Mouse (Mus musculus) macrophage (primary cell): ENCODE results near the gene Klrg1. TPM values are rescaled to one million over a fixed set of nuclear protein-coding genes. Genes with fewer than 3 reads are reported as not detected.
A peak's percentile ranks its signal among the peaks of the same experiment; 100 is the strongest.

ENCODE experiments used
- H3K27ac ChIP-seq: fragments of 350-480 bp; formaldehyde crosslinking; 2 replicates; pipeline ENCODE4 v1.9.0; 2021
- H3K36me3 ChIP-seq: fragments of 350-480 bp; formaldehyde crosslinking; 2 replicates; pipeline ENCODE4 v1.9.0; 2021; ENCODE audit errors: inconsistent target
- H3K4me3 ChIP-seq: fragments of 350-480 bp; formaldehyde crosslinking; 2 replicates; pipeline ENCODE4 v1.9.0; 2021; ENCODE audit errors: inconsistent target
- H3K79me2 ChIP-seq: fragments of 350-480 bp; formaldehyde crosslinking; 2 replicates; pipeline ENCODE4 v1.9.0; 2021; ENCODE audit errors: inconsistent target
- WGBS: methylation state at CpG from one replicate; pipeline ENCODE4 v1.1.7; 2026; ENCODE audit warnings: inconsistent platforms; ENCODE audit not compliant: missing documents; 5-methylcytosine and 5-hydroxymethylcytosine counted together
- polyA plus RNA-seq: library from polyadenylated mRNA; stranded (reverse); fragments of 250-400 nt; gene quantifications from 3 replicates; pipeline ENCODE4 v1.2.4, GENCODE M21; 2018; ENCODE audit warnings: inconsistent platforms
- total RNA-seq, 78 experiments: library from RNA; depleted of rRNA; stranded (reverse); fragments of 250-400 nt; gene quantifications; 1 replicate in 9 of 78; 2 replicates in 24 of 78; 3 replicates in 43 of 78; 4 replicates in 2 of 78; pipeline ENCODE4 v1.2.4; 2018; ENCODE audit warnings: inconsistent platforms in 56 of 78

Gene Klrg1
- total RNA-seq (2018; cell fraction: chromatin; rRNA removed): not detected
- total RNA-seq (2018; cell fraction: cytosol; rRNA removed): not detected
- total RNA-seq (2018; cell fraction: nucleus; rRNA removed): not detected
- not detected in 3 replicates for polyA plus RNA-seq

DNA sequence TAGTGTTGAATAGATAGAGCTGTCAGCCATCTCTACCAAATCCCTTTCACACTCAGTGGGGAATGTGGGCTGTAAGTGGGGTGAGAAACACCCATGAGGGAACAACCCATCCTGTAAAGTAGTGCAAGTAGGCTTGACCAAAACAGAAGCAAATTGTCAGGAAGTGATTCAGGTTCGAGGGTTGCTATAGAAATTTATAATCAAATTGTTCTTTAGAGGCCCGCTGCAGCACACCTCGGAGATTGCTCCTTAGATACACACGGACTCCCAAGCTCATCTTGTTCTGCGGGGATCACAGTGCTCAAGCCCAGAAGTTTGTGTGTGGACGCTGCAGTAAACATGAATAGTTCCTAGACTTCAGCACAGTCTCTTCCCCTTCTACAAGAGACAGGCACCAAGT lies at the start of gene Klrg1:
TSS of gene Klrg1 (minus strand) at position 101 of the 400 bp plus-strand sequence.
- no peaks in the 10 kb centered on the region for H3K36me3 ChIP-seq
- no peak within 1 kb of the TSS for H3K4me3 ChIP-seq
- H3K79me2 ChIP-seq: no peaks in the 10 kb centered on the region
- H3K27ac ChIP-seq: no peak within 1 kb of the TSS
- 84% methylated on average over 6 of the region's 6 CpGs for WGBS

DNA sequence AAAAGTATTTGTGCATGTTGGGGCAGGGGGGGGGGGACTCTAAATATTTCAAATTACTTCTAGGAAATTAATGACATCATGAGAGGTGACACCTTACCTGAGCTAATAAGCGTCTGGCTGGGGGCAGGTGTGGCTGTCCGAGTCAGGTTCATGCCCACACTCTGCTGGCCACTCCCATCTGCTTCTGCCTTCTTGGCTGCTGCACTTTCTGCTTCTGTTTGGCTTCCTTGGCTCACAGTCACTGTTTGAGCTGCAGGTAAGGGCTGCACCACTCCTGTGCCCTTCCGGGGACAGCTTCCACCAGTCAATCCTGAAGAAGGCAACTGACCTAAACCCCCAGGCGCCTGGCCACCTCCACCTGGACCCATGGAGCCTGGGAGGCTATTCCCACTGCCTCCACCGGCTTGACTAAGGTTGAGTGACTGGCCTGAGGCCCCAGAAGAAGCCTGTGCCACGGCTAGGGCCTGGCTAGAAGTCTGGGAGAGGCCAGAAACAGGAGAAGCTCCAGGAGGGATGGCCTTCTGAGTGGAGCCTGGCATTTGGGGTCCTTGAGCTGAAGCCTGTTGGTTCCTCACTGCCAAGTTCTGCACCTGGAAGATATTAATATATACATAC lies 42.8 kb upstream of the Klrg1 start:
- Histone ChIP-seq H3K4me3 (no peak overlapping the region), H3K27ac (no peak overlapping the region), H3K36me3 (no peaks in the 10 kb centered on the region), H3K79me2 (no peaks in the 10 kb centered on the region)
- WGBS: 93% methylated on average over 5 of the region's 6 CpGs

DNA sequence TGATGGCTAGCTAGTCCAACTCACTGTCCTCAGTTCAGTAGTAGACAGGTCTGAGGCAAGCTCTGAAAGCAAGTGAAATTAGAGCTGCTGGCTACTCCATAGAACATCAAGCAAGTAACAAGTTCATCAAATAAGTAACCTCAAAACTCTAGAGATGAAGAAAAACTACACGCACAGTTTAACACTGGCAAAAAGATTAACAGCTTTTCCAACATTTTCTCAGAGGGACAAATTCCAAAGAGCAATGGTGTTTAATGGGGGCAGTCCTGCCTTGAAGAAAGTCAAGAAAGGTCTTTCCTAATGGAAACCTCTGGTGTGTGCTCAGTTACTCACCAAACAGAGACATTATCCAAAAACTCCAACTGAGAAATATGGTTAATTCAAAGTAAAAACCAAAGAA lies 36.0 kb upstream of the Klrg1 start:
- Histone ChIP-seq H3K36me3 (peaks cover 41% of the 10 kb centered on the region), H3K4me3 (no peak overlapping the region)
- WGBS: 100% methylated on average over 1 of the region's 1 CpGs

DNA sequence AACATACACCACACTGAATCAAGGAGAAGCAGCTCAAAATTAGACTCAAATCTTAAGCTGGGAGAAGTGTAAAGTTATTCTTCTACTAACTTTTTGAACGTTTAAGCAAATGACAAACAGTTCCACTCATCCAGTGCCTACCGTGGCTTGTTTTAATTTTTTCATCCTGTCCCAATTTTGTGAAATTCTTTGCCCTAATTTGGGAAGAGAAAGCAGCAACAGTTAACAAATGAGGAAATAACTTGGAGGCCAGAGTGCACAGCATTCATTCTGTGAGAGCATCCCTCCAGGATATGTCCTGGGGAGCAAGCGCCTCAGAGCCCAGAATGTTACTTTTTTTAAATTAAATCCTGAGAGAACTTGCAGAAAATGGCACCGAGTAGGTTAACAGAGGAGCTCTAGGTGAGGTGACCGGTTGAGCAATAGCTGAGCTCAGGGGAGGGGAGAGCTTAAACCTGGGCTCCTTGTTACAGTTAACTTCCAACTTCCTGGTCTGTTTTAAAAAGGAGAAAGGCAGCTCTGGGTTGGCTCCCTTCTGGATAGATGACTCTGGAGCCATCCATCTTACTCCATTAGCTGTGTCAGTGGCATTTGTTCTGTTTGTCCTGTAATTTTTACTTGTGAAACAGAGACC lies 27.6 kb upstream of the Klrg1 start:
- H3K79me2 ChIP-seq: peaks cover 39% of the 10 kb centered on the region
- H3K27ac ChIP-seq: peak overlapping the region; percentile 90
- peak overlapping the region; percentile 100 for H3K4me3 ChIP-seq
- WGBS: 10% methylated on average over 5 of the region's 5 CpGs
- H3K36me3 ChIP-seq: peaks cover 26% of the 10 kb centered on the region

More for the DNA sequence above, 36.0 kb upstream of the Klrg1 start:
- Histone ChIP-seq H3K27ac (no peak overlapping the region), H3K79me2 (no peaks in the 10 kb centered on the region)

DNA sequence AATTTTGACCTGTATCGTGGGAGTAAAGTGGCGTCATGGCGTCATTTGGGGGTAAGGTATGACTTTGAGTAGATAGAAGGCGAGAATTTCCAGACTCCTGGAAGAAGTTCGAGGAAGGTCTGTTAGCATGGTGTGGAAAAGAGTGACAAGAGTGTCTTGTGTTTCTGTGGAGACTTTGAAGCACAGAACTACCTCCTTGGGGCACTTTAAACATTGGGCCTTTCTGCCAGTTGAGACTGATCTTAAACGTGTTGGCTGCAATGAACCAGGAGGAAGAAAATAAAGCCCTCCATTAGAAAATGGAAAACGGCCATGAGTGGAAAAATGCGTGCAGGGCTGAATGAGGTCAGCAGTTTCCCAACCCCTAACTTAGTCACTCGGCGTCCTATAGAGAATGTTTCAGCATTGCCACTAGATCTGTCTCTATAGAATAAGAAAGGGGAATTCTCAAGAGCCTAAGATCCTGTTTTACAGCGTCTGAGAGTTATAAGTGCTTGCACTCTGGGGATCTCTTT lies 26.8 kb upstream of the Klrg1 start:
- peaks cover 39% of the 10 kb centered on the region for H3K79me2 ChIP-seq
- peaks cover 18% of the 10 kb centered on the region for H3K36me3 ChIP-seq
- peak overlapping the region; percentile 100 for H3K4me3 ChIP-seq
- H3K27ac ChIP-seq: peak overlapping the region; percentile 90
- WGBS: under 1% methylated on average over 11 of the region's 11 CpGs

DNA sequence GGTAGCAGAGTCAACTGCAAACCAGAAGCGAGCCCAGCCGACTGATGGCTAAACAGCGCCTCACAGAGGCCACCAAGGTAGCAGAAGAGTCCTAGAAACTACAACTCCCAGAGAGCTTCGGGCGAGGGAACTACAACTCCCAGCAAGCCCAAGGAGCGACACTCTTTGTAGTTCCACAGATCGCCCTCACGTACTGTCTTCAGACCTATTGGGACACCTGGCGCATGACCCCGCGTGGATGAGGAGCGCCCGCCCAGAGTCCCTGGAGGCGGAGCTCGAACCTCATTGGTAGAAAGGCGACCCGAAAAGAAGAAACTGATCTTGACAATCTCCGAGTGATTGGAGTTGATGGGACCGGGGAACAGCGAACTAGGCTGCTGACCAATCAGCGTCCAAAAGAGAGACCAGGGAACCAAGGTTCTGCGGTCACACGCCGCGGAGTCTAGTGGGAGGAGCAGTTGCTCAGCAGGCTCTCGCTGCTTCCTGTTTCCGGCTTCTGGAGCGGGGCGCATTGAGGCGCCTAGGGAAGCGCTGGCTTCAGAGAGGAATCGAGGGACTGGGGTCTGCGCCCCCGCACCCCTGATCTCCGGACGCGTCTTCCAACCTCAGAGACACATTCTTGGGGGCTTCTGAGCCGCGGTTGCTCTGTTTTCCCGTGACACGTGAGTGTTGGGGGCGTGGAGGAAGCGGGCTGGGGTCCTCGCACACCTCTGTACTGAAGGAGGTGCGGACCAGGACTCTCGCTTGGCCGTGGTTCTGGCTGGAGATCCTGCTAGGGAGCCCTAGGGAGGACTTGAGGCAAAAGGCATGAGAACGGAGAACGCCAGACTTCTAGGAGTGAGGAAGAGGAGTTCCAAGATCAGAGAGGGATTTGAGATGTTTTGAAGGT lies 26.1 kb upstream of the Klrg1 start, which contains the start of gene M6pr:
TSS of gene M6pr (plus strand) at position 216 of the 889 bp plus-strand sequence.
- H3K79me2 ChIP-seq: peaks cover 39% of the 10 kb centered on the region
- peaks cover 11% of the 10 kb centered on the region; the same call in 1 of the 2 replicates for H3K36me3 ChIP-seq
- H3K27ac ChIP-seq: peak within 1 kb of the TSS; percentile 90
- peak within 1 kb of the TSS; percentile 100 for H3K4me3 ChIP-seq
- under 1% methylated on average over 48 of the region's 49 CpGs for WGBS

DNA sequence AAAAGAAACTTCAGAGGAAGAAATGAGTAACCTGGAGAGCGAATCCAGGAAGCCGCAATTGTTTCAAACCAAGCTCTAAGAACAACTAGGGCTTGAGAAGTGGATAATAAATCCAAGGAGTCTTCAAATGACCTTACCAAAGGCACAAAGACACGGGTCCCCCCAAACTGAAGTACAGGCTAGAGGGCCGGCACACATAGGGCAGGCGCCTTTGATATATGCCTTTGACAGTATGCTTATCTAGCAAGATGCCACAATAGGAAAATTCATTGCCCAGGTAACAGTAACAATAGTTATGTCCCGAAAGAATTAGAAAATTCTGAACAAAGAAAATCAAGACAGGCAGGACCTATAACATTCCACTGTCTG lies 25.4 kb upstream of the Klrg1 start:
- peak overlapping the region; percentile 100 for H3K4me3 ChIP-seq
- H3K27ac ChIP-seq: no peak overlapping the region
- H3K79me2 ChIP-seq: peaks cover 39% of the 10 kb centered on the region
- WGBS: 71% methylated on average over 6 of the region's 6 CpGs
- H3K36me3 ChIP-seq: peaks cover 5% of the 10 kb centered on the region; the same call in 1 of the 2 replicates

DNA sequence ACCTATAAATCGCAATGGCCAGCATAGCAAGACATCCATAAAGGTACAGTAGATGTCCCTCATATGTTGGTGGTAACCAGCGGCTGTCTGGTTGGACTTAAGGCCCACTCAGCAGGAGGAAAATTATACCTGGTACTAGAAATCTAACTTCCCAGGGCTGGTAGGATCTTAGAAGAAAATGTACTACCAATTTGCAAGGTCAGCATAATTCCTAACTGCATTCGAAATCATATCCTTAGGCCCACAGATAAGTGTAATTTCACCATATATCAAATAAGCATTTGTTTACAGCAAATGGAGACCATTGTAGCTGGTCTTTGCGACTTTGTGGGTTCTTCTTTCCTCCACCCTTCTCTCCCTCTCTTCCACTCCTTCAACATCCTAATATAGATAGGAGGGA lies 24.0 kb upstream of the Klrg1 start:
- no peak overlapping the region for H3K27ac ChIP-seq
- 95% methylated on average over 4 of the region's 4 CpGs for WGBS

DNA sequence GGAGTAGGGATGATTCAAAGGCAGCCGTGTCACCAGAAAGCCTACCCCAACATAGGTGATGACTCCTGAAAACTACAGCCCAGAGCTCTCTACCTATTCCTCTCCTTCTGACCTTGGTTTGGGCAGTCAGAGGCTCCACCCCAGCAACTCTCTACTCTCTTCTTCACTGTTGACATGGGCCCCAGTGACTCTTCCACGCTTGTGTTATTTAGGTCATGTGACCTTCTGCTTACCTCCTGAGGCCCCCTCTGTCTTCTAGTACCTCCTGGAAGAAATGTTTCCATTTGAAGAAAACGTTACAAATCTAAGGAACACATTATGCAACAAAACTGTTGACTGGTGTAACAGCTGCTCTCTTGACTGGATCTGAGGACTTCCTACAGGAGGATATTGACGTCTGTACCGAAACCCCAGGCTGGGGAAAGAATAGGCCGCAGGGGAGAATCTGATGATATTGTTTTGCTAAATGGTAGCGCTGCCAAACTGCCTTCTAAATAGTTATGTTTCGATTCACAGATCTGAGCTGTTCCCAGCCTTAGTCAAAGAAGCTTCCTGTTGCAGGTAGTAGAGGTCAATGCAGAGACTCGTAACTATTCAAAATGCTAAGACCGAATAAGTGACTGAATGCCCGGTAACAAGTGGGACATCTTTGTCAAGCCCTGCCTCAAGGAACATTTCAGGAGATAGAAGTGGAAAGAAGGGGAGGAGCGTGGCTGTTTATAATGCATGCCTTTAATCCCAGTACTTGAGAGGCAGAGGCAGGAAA lies 22.3 kb upstream of the Klrg1 start:
- Histone ChIP-seq H3K79me2 (peaks cover 8% of the 10 kb centered on the region), H3K36me3 (no peaks in the 10 kb centered on the region), H3K4me3 (no peak overlapping the region), H3K27ac (no peak overlapping the region)
- 83% methylated on average over 12 of the region's 12 CpGs for WGBS

More for the DNA sequence above, 24.0 kb upstream of the Klrg1 start:
- H3K4me3 ChIP-seq: no peak overlapping the region
- H3K36me3 ChIP-seq: no peaks in the 10 kb centered on the region
- H3K79me2 ChIP-seq: peaks cover 25% of the 10 kb centered on the region

DNA sequence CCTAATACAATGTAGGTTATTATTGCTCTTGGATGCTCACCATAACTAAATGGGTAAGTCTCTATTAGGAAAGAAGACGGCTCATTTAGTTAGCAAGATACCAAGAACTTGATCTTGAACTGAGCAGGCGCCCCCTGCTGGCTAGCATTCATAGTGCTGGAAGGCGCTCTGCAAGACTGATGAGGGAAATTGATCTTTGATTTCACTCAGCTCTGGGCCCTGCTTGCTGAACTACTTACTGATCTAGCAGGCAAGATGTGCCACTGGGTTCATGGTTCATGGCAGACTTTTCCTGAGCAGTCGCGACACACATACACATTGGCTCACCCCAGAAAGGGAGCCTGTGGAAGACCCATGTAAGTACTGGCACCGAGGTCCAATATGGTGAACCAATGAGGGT lies 21.7 kb upstream of the Klrg1 start:
- Histone ChIP-seq H3K27ac (no peak overlapping the region), H3K4me3 (no peak overlapping the region), H3K36me3 (no peaks in the 10 kb centered on the region), H3K79me2 (peaks cover 5% of the 10 kb centered on the region)
- WGBS: 55% methylated on average over 6 of the region's 6 CpGs

DNA sequence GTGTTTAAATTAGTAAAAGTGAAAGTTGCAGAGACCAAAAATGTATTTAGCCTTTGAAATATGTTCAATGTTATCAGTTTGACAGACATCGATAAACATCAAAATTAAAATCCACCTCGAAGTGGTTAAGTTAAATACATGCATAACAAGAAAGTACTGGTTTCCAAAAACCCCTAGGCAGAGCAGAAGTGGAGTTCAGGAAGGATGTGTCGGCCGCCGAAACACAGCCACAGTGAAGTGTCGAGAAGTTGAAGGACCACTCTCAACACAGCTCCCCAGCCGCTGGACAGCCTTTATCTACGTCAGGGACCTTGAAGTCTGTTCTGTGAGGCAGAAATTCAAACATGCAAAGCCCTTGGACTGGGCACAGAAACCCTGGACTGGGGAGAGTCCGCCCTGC lies 20.8 kb upstream of the Klrg1 start:
- Histone ChIP-seq H3K27ac (no peak overlapping the region), H3K36me3 (no peaks in the 10 kb centered on the region), H3K4me3 (no peak overlapping the region), H3K79me2 (no peaks in the 10 kb centered on the region)
- WGBS: 38% methylated on average over 9 of the region's 9 CpGs

DNA sequence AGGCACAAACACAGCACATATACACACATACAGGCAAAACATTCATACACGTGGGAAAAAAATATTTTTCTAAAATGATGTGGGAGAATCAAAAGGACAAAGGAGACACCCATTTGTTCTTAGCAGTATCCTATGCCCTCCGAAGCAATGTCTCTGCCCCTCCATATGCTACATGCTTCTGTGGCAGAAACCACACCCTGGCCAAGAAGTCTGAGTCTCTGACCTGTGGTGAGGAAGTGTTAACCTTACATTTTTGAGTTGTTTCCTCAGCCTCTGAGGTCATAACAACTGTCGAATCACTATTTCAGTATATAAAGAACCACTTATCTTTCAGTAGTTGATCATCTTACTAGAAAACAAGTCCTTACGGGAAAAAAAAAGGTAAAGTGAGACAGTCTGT lies 20.0 kb upstream of the Klrg1 start:
- no peak overlapping the region for H3K27ac ChIP-seq
- no peaks in the 10 kb centered on the region for H3K79me2 ChIP-seq
- no peaks in the 10 kb centered on the region for H3K36me3 ChIP-seq
- WGBS: 60% methylated on average over 4 of the region's 4 CpGs
- H3K4me3 ChIP-seq: no peak overlapping the region

DNA sequence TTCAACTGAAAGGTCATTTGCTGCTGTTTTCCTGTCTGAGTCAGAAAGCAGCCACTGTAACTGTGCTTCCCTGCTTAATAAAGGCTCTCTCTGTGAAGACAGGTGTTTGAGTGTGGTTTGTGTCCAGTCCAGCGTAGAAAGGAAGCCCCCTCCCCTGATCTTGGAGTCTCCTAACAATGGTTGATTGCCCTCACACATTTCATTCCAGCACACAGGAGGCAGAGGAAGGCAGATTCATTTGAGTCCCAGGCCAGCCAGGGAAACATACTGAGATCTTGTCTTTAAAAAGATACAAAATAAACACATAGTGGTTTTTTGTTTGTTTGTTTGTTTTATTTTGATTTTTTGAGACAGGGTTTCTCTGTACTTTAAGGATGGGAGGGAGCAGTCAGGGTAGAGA lies 19.4 kb upstream of the Klrg1 start:
- 83% methylated on average over 1 of the region's 1 CpGs for WGBS
- Histone ChIP-seq H3K79me2 (no peaks in the 10 kb centered on the region), H3K27ac (no peak overlapping the region), H3K4me3 (no peak overlapping the region), H3K36me3 (no peaks in the 10 kb centered on the region)

DNA sequence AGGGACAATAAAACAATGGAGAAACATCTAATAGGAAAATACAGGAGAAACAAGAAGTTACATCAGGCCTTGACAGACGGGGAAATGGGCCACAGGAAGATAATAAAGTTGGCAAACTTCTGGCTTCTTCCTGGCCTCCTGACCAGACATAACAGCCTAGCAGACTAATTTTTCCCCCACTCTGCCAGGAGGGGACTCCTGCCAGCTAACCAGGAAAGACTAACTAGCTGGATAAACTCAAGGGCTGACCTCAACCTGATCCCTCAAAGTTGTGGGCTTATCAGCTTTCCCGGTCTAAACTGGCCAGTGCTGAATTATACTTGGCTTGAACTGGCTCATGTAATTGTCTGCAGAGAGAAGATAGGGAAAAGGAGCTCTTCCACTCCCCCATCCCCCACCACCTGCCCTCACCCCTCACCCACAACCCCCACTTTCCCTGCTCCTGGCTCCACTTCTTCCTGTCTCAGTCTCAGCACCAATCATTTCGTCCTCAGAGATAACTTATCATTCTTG lies 17.0 kb upstream of the Klrg1 start:
- WGBS: 54% methylated on average over 3 of the region's 3 CpGs
- Histone ChIP-seq H3K27ac (no peak overlapping the region), H3K36me3 (no peaks in the 10 kb centered on the region), H3K4me3 (no peak overlapping the region), H3K79me2 (no peaks in the 10 kb centered on the region)
